Mouse (Mus musculus) inflammation-experienced regulatory T-cells (primary cell): ENCODE measurements around the gene Gm10719. TPM values are rescaled to one million over a fixed set of nuclear protein-coding genes. Genes with fewer than 3 reads are reported as not detected.

ENCODE experiments used
- polyA plus RNA-seq, 2 experiments: library from polyadenylated mRNA; unstranded; fragments of 100-300 nt; shearing (Covaris generic); gene quantifications; one replicate each; pipeline ENCODE4 v1.2.1; 2017

Gene Gm10719
- 10 to 100 TPM in 1 of 2 experiments, 1 to 10 TPM in 1; 9.2 to 30.3 TPM for polyA plus RNA-seq

DNA sequence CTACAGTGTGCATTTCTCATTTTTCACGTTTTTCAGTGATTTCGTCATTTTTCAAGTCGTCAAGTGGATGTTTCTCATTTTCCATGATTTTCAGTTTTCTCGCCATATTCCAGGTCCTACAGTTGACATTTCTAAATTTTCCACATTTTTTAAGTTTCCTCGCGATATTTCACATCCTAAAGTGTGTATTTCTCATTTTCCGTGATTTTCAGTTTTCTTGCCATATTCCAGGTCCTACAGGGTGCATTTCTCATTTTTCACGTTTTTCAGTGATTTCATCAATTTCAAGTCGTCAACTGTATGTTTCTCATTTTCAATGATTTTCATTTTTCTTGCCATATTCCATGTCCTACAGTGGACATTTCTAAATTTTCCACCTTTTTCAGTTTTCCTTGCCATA, at the start of gene Gm10719:
Gene Gm10719, plus strand, starts transcription at position 301 of the 400 bp plus-strand sequence.

DNA sequence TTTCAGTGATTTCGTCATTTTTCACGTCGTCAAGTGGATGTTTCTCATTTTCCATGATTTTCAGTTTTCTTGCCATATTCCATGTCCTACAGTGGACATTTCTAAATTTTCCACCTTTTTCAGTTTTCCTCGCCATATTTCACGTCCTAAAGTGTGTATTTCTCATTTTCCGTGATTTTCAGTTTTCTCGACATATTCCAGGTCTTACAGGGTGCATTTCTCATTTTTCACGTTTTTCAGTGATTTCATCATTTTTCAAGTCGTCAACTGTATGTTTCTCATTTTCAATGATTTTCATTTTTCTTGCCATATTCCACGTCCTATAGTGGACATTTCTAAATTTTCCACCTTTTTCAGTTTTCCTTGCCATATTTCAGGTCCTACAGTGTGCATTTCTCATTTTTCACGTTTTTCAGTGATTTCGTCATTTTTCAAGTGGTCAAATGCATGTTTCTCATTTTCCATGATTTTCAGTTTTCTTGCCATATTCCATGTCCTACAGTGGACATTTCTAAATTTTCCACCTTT, 16.7 kb upstream of the Gm10719 start, which contains the start of gene Gm10722:
Gene Gm10722, plus strand, starts transcription at position 478 of the 528 bp plus-strand sequence.

DNA sequence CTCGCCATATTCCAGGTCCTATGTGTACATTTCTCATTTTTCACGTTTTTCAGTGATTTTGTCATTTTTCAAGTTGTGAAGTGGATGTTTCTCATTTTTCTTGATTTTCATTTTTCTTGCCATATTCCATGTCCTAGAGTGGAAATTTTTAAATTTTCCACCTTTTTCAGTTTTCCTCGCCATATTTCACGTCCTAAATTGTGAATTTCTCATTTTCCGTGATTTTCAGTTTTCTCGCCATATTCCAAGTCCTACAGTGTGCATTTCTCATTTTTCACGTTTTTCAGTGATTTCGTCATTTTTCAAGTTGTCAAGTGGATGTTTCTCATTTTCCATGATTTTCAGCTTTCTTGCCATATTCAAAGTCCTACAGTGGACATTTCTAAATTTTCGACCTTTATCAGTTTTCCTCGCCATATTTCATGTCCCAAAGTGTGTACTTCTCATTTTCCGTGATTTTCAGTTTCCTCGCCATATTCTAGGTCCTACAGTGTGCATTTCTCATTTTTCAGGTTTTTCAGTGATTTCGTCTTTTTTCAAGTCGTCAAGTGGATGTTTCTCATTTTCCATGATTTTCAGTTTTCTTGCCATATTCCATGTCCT, 14.3 kb upstream of the Gm10719 start, which contains the start of gene Gm11168:
Gene Gm11168, plus strand, starts transcription at position 553 of the 603 bp plus-strand sequence.

DNA sequence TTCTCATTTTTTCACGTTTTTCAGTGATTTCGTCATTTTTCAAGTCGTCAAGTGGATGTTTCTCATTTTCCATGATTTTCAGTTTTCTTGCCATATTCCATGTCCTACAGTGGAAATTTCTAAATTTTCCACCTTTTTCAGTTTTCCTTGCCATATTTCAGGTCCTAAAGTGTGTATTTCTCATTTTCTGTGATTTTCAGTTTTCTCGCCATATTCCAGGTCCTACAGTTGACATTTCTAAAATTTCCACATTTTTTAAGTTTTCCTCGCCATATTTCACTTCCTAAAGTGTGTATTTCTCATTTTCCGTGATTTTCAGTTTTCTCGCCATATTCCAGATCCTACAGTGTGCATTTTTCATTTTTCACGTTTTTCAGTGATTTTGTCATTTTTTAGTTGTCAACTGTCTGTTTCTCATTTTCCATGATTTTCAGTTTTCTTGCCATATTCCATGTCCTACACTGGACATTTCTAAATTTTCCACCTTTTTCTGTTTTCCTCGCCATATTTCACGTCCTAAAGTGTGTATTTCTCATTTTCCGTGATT, 4.4 kb upstream of the Gm10719 start, which contains the start of gene Gm10721:
Gene Gm10721, plus strand, starts transcription at position 408 of the 547 bp plus-strand sequence.

DNA sequence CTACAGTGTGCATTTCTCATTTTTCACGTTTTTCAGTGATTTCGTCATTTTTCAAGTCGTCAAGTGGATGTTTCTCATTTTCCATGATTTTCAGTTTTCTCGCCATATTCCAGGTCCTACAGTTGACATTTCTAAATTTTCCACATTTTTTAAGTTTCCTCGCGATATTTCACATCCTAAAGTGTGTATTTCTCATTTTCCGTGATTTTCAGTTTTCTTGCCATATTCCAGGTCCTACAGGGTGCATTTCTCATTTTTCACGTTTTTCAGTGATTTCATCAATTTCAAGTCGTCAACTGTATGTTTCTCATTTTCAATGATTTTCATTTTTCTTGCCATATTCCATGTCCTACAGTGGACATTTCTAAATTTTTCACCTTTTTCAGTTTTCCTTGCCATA, 1.9 kb upstream of the Gm10719 start, which contains the start of gene Gm10720:
Gene Gm10720, plus strand, starts transcription at position 301 of the 400 bp plus-strand sequence.

DNA sequence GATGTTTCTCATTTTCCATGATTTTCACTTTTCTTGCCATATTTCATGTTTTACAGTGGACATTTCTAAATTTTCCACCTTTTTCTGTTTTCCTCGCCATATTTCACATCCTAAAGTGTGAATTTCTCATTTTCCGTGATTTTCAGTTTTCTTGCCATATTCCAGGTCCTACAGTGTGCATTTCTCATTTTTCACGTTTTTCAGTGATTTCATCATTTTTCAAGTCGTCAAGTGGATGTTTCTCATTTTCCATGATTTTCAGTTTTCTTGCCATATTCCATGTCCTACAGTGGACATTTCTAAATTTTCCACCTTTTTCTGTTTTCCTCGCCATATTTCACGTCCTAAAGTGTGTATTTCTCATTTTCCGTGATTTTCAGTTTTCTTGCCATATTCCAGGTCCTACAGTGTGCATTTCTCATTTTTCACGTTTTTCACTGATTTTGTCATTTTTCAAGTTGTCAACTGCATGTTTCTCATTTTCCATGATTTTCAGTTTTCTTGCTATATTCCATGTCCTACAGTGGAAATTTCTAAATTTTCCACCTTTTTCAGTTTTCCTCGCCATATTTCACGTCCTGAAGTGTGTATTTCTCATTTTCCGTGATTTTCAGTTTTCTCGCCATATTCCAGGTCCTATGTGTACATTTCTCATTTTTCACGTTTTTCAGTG, 6.2 kb downstream of the Gm10719 start, which contains the start of gene Gm10718:
Gene Gm10718, plus strand, starts transcription at position 236 of the 673 bp plus-strand sequence.

DNA sequence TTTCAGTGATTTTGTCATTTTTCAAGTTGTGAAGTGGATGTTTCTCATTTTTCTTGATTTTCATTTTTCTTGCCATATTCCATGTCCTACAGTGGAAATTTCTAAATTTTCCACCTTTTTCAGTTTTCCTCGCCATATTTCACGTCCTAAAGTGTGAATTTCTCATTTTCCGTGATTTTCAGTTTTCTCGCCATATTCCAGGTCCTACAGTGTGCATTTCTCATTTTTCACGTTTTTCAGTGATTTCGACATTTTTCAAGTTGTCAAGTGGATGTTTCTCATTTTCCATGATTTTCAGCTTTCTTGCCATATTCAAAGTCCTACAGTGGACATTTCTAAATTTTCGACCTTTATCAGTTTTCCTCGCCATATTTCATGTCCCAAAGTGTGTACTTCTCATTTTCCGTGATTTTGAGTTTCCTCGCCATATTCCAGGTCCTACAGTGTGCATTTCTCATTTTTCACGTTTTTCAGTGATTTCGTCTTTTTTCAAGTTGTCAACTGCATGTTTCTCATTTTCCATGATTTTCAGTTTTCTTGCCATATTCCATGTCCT, 7.8 kb downstream of the Gm10719 start, which contains the start of gene Gm10717:
Gene Gm10717, plus strand, starts transcription at position 506 of the 556 bp plus-strand sequence.

DNA sequence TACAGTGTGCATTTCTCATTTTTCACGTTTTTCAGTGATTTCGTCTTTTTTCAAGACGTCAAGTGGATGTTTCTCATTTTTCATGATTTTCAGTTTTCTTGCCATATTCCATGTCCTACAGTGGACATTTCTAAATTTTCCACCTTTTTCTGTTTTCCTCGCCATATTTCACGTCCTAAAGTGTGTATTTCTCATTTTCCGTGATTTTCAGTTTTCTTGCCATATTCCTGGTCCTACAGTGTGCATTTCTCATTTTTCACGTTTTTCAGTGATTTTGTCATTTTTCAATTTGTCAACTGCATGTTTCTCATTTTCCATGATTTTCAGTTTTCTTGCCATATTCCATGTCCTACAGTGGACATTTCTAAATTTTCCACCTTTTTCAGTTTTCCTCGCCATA, 17.1 kb downstream of the Gm10719 start, which contains the start of gene Gm17535:
Gene Gm17535, plus strand, starts transcription at position 301 of the 400 bp plus-strand sequence.

DNA sequence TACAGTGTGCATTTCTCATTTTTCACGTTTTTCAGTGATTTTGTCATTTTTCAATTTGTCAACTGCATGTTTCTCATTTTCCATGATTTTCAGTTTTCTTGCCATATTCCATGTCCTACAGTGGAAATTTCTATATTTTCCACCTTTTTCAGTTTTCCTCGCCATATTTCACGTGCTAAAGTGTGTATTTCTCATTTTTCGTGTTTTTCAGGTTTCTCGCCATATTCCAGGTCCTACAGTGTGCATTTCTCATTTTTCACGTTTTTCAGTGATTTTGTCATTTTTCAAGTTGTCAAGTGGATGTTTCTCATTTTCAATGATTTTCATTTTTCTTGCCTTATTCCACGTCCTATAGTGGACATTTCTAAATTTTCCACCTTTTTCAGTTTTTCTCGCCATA, 19.4 kb downstream of the Gm10719 start, which contains the start of gene Gm10715:
Gene Gm10715, plus strand, starts transcription at position 301 of the 400 bp plus-strand sequence.

Other genes with a start within 250 kb of the Gm10719 start
- gene Gm10722, start 16.5 kb upstream of the Gm10719 start, polyA plus RNA-seq, result 1 to 10 TPM; 1.7 to 6.8 TPM
- 10 to 100 TPM in 1 of 2 experiments, 1 to 10 TPM in 1; 9.2 to 34.6 TPM for gene Gm11168, start 14.1 kb upstream of the Gm10719 start, polyA plus RNA-seq
- gene Gm10721, start 4.3 kb upstream of the Gm10719 start, polyA plus RNA-seq, result 1 to 10 TPM; 1.0 to 1.8 TPM
- 1 to 10 TPM in 1 of 2 experiments, under 1 TPM in 1; 0.66 to 3.4 TPM for gene Gm10720, start 1.8 kb upstream of the Gm10719 start, polyA plus RNA-seq
- gene Gm10718, start 6.1 kb downstream of the Gm10719 start, polyA plus RNA-seq, result 10 to 100 TPM in 1 of 2 experiments, 1 to 10 TPM in 1; 7.5 to 24.1 TPM
- gene Gm10717, start 8.0 kb downstream of the Gm10719 start, polyA plus RNA-seq, result 10 to 100 TPM; 24.9 to 85.2 TPM
- gene Gm17535, start 17.2 kb downstream of the Gm10719 start, polyA plus RNA-seq, result 1 to 10 TPM; 1.5 to 2.8 TPM
- gene Gm10715, start 19.5 kb downstream of the Gm10719 start, polyA plus RNA-seq, result 1 to 10 TPM in 1 of 2 experiments, under 1 TPM in 1; 0.48 to 1.7 TPM